Mouse (Mus musculus): ENCODE results near the gene Hif3a. TPM values are rescaled to one million over a fixed set of nuclear protein-coding genes. Genes with fewer than 3 reads are reported as not detected.

Hif3a gene
- total and polyA plus RNA-seq, 3 experiments, result 8.0 to 37.9 TPM; not detected in 1

GRCm38 (mm10) chr7:17054325-17054989, 7.8 kb downstream of the Hif3a start:
- no peak for DNase-seq (ENCODE audit: low read depth, low spot score)
- TF ChIP-seq ELF1 (IDR thresholded peaks at IDR 0.05; ENCODE audit: low read depth, low read length) (no peak), MAX (IDR thresholded peaks at IDR 0.05; ENCODE audit: low read length) (no peak), SMC3 (IDR thresholded peaks at IDR 0.05; ENCODE audit: low read depth, low read length) (no peak), UBTF (IDR thresholded peaks at IDR 0.05; ENCODE audit: borderline replicate concordance, insufficient read depth, low read depth, low read length) (no peak), TBP (IDR thresholded peaks at IDR 0.05; ENCODE audit: low read depth, low read length) (no peak)
- H3K4me1 ChIP-seq (ENCODE audit: control insufficient read depth in 1 of 2, insufficient read depth in 2 of 2, low read length in 2 of 2), result peaks cover 8 to 23% of the 10 kb centered on the region in 2 experiments
- no peaks in the 10 kb centered on the region for H3K27me3 ChIP-seq (ENCODE audit: control insufficient read depth in 1 of 2, insufficient read depth in 2 of 2, low read length in 2 of 2)
- no peak overlapping the region for H3K27ac ChIP-seq (ENCODE audit: control insufficient read depth, low read depth, low read length)
- H3K9me3 ChIP-seq (replicated peaks; ENCODE audit: insufficient read depth, low read length), result no peaks in the 10 kb centered on the region
- H3K9ac ChIP-seq (ENCODE audit: control insufficient read depth, low read depth, low read length, poor library complexity, severe bottlenecking), result no peak overlapping the region
- no peak overlapping the region for H3K4me3 ChIP-seq (ENCODE audit: control insufficient read depth in 1 of 2, insufficient read depth in 1 of 2, low read depth in 2 of 2, low read length in 2 of 2)
- H3K36me3 ChIP-seq (ENCODE audit: control insufficient read depth in 1 of 2, insufficient read depth in 2 of 2, low read length in 2 of 2), result peaks cover 0 to 21% of the 10 kb centered on the region in 2 experiments; a peak in 3 of 4 replicates
- peaks cover 6% of the 10 kb centered on the region; the same call in 1 of the 2 replicates for H3K79me2 ChIP-seq (ENCODE audit: control insufficient read depth, insufficient read depth, low read length, poor library complexity)

- Histone ChIP-seq H3K9me3 (replicated peaks; ENCODE audit: insufficient read depth, low read length) (no peaks in the 10 kb centered on the region), H3K27ac (ENCODE audit: control insufficient read depth, low read depth, low read length) (no peak overlapping the region), H3K27me3 (ENCODE audit: control insufficient read depth in 1 of 2, insufficient read depth in 2 of 2, low read length in 2 of 2) (no peaks in the 10 kb centered on the region), H3K79me2 (ENCODE audit: control insufficient read depth, insufficient read depth, low read length, poor library complexity) (peaks cover 2% of the 10 kb centered on the region; the same call in 1 of the 2 replicates), H3K4me1 (ENCODE audit: control insufficient read depth in 1 of 2, insufficient read depth in 2 of 2, low read length in 2 of 2) (peaks cover 0 to 4% of the 10 kb centered on the region in 2 experiments; a peak in 2 of 4 replicates), H3K9ac (ENCODE audit: control insufficient read depth, low read depth, low read length, poor library complexity, severe bottlenecking) (no peak overlapping the region), H3K36me3 (ENCODE audit: control insufficient read depth in 1 of 2, insufficient read depth in 2 of 2, low read length in 2 of 2) (peaks cover 3 to 4% of the 10 kb centered on the region in 2 experiments; a peak in 3 of 4 replicates), H3K4me3 (ENCODE audit: control insufficient read depth in 1 of 2, insufficient read depth in 1 of 2, low read depth in 2 of 2, low read length in 2 of 2) (no peak overlapping the region)
- peak; percentile 64 for DNase-seq (ENCODE audit: low read depth, low spot score)
- TF ChIP-seq HCFC1 (IDR thresholded peaks at IDR 0.05; ENCODE audit: low read depth, low read length), result no peak
- peak; percentile 1; the same call in 1 of the 2 replicates for TF ChIP-seq RAD21 (IDR thresholded peaks at IDR 0.05; ENCODE audit: low read depth, low read length)
- TF ChIP-seq USF2 (IDR thresholded peaks at IDR 0.05; ENCODE audit: borderline replicate concordance in 1 of 2, insufficient read depth in 1 of 2, low read depth in 1 of 2, low read length in 2 of 2), result no peak
- TF ChIP-seq SMC3 (IDR thresholded peaks at IDR 0.05; ENCODE audit: low read depth, low read length), result peak; percentile 44
- TF ChIP-seq CTCF (IDR thresholded peaks at IDR 0.05 in 2 of 3, conservative IDR thresholded peaks at IDR 0.05 in 1 of 3; ENCODE audit: control insufficient read depth in 1 of 3, insufficient read depth in 1 of 3, low read depth in 2 of 3, low read length in 3 of 3, poor library complexity in 1 of 3, severe bottlenecking in 1 of 3), result peak; percentile 51 to 91 (median 64)
Measured at GRCm38 (mm10) chr7:17050933-17051594, 11.2 kb downstream of the Hif3a start.

GRCm38 (mm10) chr7:17050491-17050890, 11.7 kb downstream of the Hif3a start:
- peaks cover 0 to 4% of the 10 kb centered on the region in 2 experiments; a peak in 2 of 4 replicates for H3K36me3 ChIP-seq (ENCODE audit: control insufficient read depth in 1 of 2, insufficient read depth in 2 of 2, low read length in 2 of 2)
- no peak for DNase-seq (ENCODE audit: low read depth, low spot score)

More at GRCm38 (mm10) chr7:17050491-17050890, 11.7 kb downstream of the Hif3a start:
- TF ChIP-seq USF2 (IDR thresholded peaks at IDR 0.05; ENCODE audit: borderline replicate concordance in 1 of 2, insufficient read depth in 1 of 2, low read depth in 1 of 2, low read length in 2 of 2) (no peak), ZC3H11A (IDR thresholded peaks at IDR 0.05; ENCODE audit: low read depth, low read length) (no peak), TCF12 (IDR thresholded peaks at IDR 0.05; ENCODE audit: low read depth, low read length) (no peak), TBP (IDR thresholded peaks at IDR 0.05; ENCODE audit: low read depth, low read length) (no peak), POLR2AphosphoS5 (IDR thresholded peaks at IDR 0.05; ENCODE audit: borderline replicate concordance, low read depth, low read length) (no peak)
- Histone ChIP-seq H3K9ac (ENCODE audit: control insufficient read depth, low read depth, low read length, poor library complexity, severe bottlenecking) (no peak overlapping the region), H3K4me1 (ENCODE audit: control insufficient read depth in 1 of 2, insufficient read depth in 2 of 2, low read length in 2 of 2) (peaks cover 0 to under 1% of the 10 kb centered on the region in 2 experiments; a peak in 1 of 4 replicates), H3K27ac (ENCODE audit: control insufficient read depth, low read depth, low read length) (no peak overlapping the region), H3K79me2 (ENCODE audit: control insufficient read depth, insufficient read depth, low read length, poor library complexity) (peaks cover 2% of the 10 kb centered on the region; the same call in 1 of the 2 replicates), H3K4me3 (ENCODE audit: control insufficient read depth in 1 of 2, insufficient read depth in 1 of 2, low read depth in 2 of 2, low read length in 2 of 2) (no peak overlapping the region), H3K27me3 (ENCODE audit: control insufficient read depth in 1 of 2, insufficient read depth in 2 of 2, low read length in 2 of 2) (no peaks in the 10 kb centered on the region), H3K9me3 (replicated peaks; ENCODE audit: insufficient read depth, low read length) (no peaks in the 10 kb centered on the region)

All from MEL (cell line).